Mouse (Mus musculus) CD4-positive, CD25-positive, alpha-beta regulatory T cell, adult 4 months (primary cell): Measurements from ENCODE around the gene Vwa8. TPM values are rescaled to one million over a fixed set of nuclear protein-coding genes. Genes with fewer than 3 reads are reported as not detected.
A peak's percentile ranks its signal among the peaks of the same experiment; 100 is the strongest.
"Not testable (repeated sequence)": the region's sequence is repeated elsewhere in the genome, so short reads cannot be mapped to it uniquely, and the experiment has no call there.

Experiments
- ATAC-seq: one replicate; pipeline ENCODE4 v1.8.0; 2017
- polyA plus RNA-seq, 2 experiments: library from polyadenylated mRNA; unstranded; fragments of 100-300 nt; shearing (Covaris generic); gene quantifications; one replicate each; pipeline ENCODE4 v1.2.1; 2017

Gene Vwa8
- polyA plus RNA-seq, 2 experiments from 2014 or later = 6.0 to 6.2 TPM

GRCm38 (mm10) chr14:78984296-78984695 is 135.4 kb downstream of the Vwa8 start:
- ATAC-seq = no peak

DNA sequence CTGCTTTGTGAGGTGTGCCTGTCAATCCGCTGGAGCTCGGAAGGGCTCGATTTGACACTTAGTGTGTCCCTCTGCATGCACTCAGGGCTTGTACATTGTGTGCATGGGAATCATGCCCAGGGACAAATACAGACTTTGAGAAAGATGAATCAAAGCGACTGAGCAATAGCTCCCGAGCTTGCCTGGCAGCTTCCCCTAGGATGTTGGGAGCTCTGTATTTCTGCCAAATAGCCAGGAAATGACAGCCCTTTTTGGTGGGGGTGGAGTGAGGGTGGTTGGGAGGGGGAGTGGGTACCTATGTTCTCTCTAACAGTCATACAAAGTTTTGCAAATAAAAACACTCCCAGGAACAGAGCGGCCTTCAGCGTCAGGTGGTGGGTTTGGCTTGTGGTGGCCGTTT is 138.7 kb downstream of the Vwa8 start:
- ATAC-seq = no peak

GRCm38 (mm10) chr14:78992456-78992855 is 143.6 kb downstream of the Vwa8 start:
- ATAC-seq = no peak

GRCm38 (mm10) chr14:78993515-78993914 is 144.7 kb downstream of the Vwa8 start:
- ATAC-seq = no peak

DNA sequence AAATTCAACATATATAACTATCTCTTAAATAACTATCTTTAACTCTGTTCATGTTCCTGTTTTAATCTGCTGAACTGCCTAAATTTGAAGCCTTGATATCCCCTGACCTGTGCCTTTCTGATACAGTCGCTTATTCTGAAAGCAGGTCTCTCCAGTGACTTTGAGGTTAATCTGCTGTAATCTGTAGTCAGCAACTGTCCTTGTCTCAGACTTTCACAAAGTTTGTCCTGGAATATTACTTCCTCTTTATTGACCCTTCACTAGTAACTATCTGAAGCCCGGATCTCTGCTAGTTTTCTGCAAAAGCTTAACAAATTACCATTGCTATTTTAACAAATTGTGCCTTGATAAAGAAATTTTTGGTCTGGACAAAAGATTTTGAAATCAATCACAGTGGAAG is 147.5 kb downstream of the Vwa8 start:
- no peak for ATAC-seq

DNA sequence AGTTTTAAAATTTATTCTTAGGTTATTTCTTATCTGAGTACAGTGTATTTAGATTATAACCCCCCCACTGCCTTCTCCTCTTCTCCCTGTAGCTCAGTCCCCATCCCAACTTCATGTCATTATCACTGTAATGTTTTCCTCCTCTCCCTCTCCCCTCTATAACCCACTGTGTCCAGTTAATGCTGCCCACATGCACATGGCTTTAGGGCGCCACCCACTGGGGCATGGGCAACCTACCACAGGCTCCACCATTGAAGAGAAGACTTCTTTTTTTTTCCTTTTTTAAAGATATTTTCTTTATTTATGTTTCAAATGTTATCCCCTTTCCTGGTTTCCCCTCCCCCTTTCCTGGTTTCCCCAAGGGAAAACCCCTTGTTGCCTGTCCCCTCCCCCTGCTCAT is 154.7 kb downstream of the Vwa8 start:
- no peak for ATAC-seq

DNA sequence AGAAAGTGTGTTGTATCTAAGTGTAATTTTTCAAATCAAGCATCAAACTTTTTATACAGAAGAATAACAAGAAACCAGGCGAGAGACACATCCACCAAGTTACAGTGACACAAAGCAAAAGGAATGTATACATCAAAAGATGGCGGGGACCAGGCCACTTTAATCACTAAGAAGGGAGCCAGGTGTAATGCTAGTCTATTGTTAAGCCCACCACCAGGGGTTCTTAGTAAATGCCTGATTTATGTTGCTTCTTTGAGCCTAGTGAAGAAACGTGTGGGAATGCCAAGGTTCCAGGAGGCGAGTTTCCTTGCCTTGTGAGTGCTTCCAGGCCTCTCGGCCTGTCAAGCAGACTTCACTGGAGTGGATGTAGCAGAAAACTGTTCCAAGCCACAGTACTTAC is 168.9 kb downstream of the Vwa8 start:
- not testable (repeated sequence) for ATAC-seq

DNA sequence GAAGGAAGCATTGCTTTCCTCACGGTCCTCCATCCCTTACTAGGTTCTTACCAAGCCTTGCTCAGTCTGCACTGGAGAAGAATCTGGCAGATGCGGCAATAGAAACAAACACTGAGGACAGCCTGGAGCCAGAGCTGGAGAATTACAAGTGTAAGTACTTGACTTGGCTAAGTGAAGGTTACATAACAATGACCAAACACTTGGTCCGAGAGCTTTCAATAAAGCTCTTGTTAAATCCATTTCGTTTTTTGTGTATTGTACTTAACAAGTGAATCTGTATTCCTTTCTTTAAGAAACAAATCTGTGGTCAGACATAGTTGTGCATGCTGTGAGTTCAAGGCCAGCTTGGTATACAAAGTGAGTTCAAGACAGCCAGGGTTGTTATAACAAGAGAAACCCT is 169.7 kb downstream of the Vwa8 start:
- ATAC-seq = no peak

- ATAC-seq = no peak
Measured at GRCm38 (mm10) chr14:79021725-79022124, 172.9 kb downstream of the Vwa8 start.

DNA sequence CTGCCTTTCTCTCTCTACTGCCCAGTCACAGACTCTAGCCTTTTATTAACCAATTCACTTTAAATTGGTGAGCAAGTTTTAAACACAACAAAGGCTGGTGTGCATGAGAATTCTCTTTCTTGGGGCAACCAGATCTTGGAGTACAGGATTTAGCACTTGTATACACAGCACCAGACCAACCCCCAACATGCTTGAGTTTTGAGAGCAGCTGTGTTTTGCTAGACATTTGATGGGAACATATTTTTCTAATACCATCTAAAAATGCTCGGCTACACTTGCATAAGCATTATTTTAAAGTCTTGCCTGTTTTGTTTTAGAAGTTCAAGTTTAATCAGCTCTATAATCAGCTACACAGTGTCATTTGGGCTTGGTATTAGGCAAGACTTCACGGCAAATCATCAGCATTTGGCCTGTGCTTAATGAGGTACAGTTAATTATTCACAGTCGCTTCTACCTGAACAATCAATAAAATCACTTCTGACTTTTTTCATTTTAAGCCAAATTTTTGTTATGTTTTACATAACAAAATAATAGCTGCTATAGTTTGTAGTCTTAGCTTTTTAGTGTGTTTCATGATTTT is 180.2 kb downstream of the Vwa8 start:
- no peak for ATAC-seq

GRCm38 (mm10) chr14:79030715-79031114 is 181.9 kb downstream of the Vwa8 start:
- ATAC-seq = peak; percentile 56

- no peak for ATAC-seq
Measured at GRCm38 (mm10) chr14:79031230-79031740, 182.4 kb downstream of the Vwa8 start.

- no peak for ATAC-seq
Measured at GRCm38 (mm10) chr14:79033396-79033795, 184.5 kb downstream of the Vwa8 start.

GRCm38 (mm10) chr14:79034511-79034913 is 185.7 kb downstream of the Vwa8 start:
- ATAC-seq = no peak

- ATAC-seq = no peak
Measured at GRCm38 (mm10) chr14:79035575-79035974, 186.7 kb downstream of the Vwa8 start.

DNA sequence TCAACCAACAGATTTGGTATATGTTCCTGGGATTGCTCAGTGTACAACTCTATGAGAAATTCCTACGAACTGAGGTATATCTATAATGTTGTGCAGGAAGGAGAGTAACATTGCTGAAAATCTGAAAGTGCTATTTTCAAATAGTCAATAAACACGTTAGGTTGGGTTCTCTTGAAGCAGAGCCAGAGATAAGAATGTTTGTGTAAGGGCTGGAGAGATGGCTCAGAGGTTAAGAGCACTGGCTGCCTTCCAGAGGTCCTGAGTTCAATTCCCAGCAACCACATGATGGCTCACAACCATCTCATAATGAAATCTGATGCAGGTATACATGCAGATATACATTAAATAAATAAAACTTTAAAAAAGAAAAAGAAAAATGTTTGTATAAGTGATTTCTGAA is 198.3 kb downstream of the Vwa8 start:
- no peak for ATAC-seq

GRCm38 (mm10) chr14:79047956-79048355 is 199.1 kb downstream of the Vwa8 start:
- no peak for ATAC-seq

DNA sequence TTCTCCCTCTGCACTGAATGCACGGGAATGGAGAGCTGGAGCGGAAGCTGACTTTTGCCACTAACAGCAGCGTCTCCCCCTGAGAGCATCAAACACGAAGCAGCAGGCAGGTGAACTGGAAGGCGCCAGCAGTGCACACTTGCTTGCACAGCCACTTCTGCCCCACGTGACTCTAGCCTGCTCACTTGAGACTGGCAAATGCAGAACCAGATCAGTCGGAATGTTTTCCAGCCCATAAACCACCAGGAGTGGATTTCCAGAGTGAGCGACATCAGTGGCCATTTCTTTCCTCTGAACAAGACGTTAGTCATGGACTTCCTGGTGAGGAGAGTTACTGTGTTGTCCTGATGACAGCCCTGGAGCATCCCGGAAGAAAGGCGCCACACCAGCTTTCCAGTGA is 200.7 kb downstream of the Vwa8 start:
- no peak for ATAC-seq

- ATAC-seq = no peak
Measured at GRCm38 (mm10) chr14:79065636-79066035, 216.8 kb downstream of the Vwa8 start.

DNA sequence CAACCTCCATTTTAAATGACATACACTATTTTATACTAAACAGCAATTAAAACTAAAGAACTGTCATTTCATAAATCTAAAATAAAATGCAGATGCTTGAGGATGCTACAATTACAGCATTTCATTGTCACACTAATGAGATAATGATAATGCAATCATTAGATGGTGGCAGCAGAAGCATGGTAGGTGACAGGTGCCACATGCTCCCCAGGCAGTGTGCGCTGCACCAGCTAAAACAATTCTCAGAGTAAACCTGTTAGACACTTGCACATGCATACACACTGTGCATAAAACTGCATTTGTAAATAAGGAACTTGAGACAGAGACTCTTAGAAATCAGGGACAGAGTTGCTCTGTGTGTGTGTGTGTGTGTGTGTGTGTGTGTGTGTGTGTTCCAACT is 220.7 kb downstream of the Vwa8 start:
- ATAC-seq = no peak

DNA sequence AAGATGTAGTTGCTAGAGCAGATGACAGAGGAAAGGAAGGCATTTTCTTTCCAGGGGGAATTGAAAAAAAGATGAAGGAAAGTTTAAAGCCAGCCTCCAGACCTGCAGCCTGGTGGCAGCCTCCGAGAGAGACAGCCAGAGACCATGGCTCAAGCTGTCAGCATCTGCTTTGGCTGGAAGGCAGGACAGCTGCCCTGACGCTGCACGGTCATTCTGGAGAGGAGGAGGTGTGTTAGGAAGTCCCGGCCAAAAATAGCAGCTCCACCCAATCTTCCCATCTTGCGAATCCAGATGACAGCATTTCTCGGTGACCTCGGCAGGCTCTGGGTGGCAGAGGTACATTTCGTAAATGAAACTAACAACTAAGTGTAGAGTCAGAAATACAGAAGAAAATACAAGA is 225.9 kb downstream of the Vwa8 start:
- ATAC-seq = no peak

- no peak for ATAC-seq
Measured at GRCm38 (mm10) chr14:79076560-79077300, 227.9 kb downstream of the Vwa8 start.

- no peak for ATAC-seq
Measured at GRCm38 (mm10) chr14:79083573-79083972, 234.7 kb downstream of the Vwa8 start.

DNA sequence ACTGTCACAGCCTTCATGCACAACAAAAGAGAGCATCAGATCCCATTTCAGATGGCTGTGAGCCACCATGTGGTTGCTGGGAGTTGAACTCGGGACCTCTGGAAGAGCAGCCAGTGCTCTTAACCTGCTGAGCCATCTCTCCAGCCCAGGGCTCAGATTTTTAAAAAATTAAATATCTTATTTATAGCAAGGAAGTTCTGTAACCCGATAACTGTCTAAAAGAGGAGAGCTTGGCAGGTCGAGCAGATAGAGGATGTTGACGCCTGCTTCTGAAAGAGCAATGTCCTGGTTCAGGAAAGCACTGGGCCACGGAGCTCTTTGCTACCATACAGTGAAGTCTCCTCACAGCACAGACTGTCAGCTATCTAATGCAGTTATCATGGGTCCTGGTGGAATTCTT is 237.2 kb downstream of the Vwa8 start:
- no peak for ATAC-seq
